Mouse (Mus musculus) limb, embryonic 14.5 days (tissue): Measurements from ENCODE around the gene Slc6a9. TPM values are rescaled to one million over a fixed set of nuclear protein-coding genes. Genes with fewer than 3 reads are reported as not detected.

Experiments
- ATAC-seq: fragments of 200-750 bp; cut with Nextera tagmentation; 2 replicates; pipeline ENCODE4 v1.8.0; 2017; ENCODE audit warnings: low read depth, moderate number of reproducible peaks, moderate TSS enrichment; ENCODE audit not compliant: low FRiP score
- DNase-seq: peaks from one replicate; pipeline ENCODE4 v3.0.0-alpha.2; 2015; ENCODE audit warnings: low spot score
- H3K27ac ChIP-seq: fragments of 300-500 bp; sonication (generic); replicated peaks from 2 replicates; pipeline ENCODE4 v1.5.1; 2014; ENCODE audit warnings: low read depth, mild to moderate bottlenecking, low read length, moderate library complexity, mixed read lengths
- H3K27me3 ChIP-seq: fragments of 300-500 bp; sonication (generic); 2 replicates; pipeline ENCODE4 v1.6.1; 2014; ENCODE audit warnings: low read length, mixed read lengths; ENCODE audit not compliant: control insufficient read depth, insufficient read depth
- H3K36me3 ChIP-seq: fragments of 300-500 bp; sonication (generic); 2 replicates; pipeline ENCODE4 v1.6.1; 2014; ENCODE audit warnings: mild to moderate bottlenecking, low read length, moderate library complexity, mixed read lengths; ENCODE audit not compliant: control insufficient read depth, insufficient read depth
- H3K4me1 ChIP-seq: fragments of 300-500 bp; sonication (generic); 2 replicates; pipeline ENCODE4 v1.6.1; 2014; ENCODE audit warnings: antibody characterized with exemption, low read length, mixed read lengths; ENCODE audit not compliant: control insufficient read depth, insufficient read depth
- H3K4me2 ChIP-seq: fragments of 300-500 bp; sonication (generic); replicated peaks from 2 replicates; pipeline ENCODE4 v1.6.1; 2014; ENCODE audit warnings: low read depth, mild to moderate bottlenecking, low read length, moderate library complexity; ENCODE audit not compliant: severe bottlenecking
- H3K4me3 ChIP-seq: fragments of 300-500 bp; sonication (generic); replicated peaks from 2 replicates; pipeline ENCODE4 v1.5.1; 2014; ENCODE audit warnings: low read length
- H3K9ac ChIP-seq: fragments of 300-500 bp; sonication (generic); 2 replicates; pipeline ENCODE4 v1.6.1; 2014; ENCODE audit warnings: mild to moderate bottlenecking, low read depth, low read length, moderate library complexity; ENCODE audit not compliant: severe bottlenecking
- H3K9me3 ChIP-seq: fragments of 300-500 bp; sonication (generic); 2 replicates; pipeline ENCODE4 v1.6.1; 2016; ENCODE audit warnings: low read length; ENCODE audit not compliant: control insufficient read depth
- POLR2A ChIP-seq: fragments of 200-500 bp; IDR thresholded peaks from 2 replicates; pipeline ENCODE4 v1.8.0; 2012; ENCODE audit warnings: inconsistent platforms, mild to moderate bottlenecking, moderate library complexity, borderline replicate concordance; ENCODE audit not compliant: insufficient read depth, insufficient read length; ENCODE audit errors: extremely low read depth
- whole genome bisulfite sequencing: fragments of 180-500 bp; shearing (Covaris S2); extraction: QIAGEN DNeasy Blood & Tissue Kit; methylation state at CpG from one replicate; pipeline ENCODE4 v1.1.7; 2014; 5-methylcytosine and 5-hydroxymethylcytosine counted together
- polyA plus RNA-seq, 2 experiments: library from polyadenylated mRNA; depleted of rRNA in 1 of 2; stranded (reverse) in 1 of 2; unstranded in 1 of 2; fragments of >200 nt; fragmentation: Nextera tagmentation in 1 of 2; extraction: Ambion mirVana in 1 of 2; gene quantifications; 2 replicates each; pipeline versions ENCODE4 v1.2.1 to v1.2.3; 2012 to 2014

Slc6a9 gene
- polyA plus RNA-seq, 2 experiments = 9.7 to 30.1 TPM

DNA sequence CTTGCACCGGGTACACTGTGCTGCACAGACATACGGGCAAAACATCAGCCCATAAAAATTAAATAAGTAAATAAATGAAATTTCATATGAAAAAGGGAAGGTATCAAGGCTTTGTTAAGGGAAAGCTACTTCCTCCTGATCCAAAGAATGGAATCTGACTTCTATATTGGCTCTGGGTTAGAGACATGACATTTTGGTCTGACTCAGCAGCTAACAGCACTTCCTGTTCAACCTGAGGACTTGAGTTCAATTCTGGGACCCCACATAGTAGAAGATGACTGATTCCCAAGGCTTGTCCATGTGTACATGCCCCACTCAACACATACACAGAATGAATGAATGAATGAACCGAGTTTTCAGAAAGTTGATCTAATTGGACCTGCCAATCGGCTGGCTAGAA lies 83.5 kb downstream of the Slc6a9 start:
- Histone ChIP-seq H3K27me3 (no peaks in the 10 kb centered on the region), H3K4me1 (peaks cover 15% of the 10 kb centered on the region), H3K9ac (no peak overlapping the region), H3K36me3 (no peaks in the 10 kb centered on the region), H3K4me3 (no peak overlapping the region), H3K9me3 (no peaks in the 10 kb centered on the region), H3K27ac (no peak overlapping the region), H3K4me2 (no peak overlapping the region)
- WGBS = 88% methylated on average over 4 of the region's 4 CpGs
- no peak for ATAC-seq
- no peak for DNase-seq
- TF ChIP-seq POLR2A = no peak

DNA sequence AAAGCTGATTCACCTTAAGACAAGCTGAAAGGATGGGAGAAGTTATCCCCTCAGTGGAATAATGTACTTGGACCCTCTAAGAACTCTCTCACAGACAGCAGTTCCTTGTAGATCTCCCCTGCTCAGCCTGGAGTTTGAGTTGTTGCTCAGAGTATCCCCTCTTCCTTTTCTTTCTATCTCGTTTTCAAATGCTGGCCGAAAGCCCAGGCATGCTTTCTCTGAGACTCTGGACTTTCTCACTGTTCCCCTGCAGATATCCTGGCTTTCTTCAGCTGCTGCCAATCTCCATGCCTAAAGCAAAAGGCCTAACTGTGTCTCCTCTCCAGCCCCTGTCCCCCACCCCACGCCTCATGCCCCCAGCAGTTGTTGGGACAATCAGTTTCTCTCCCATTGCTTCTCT lies 84.0 kb downstream of the Slc6a9 start:
- peak; percentile 44 for DNase-seq
- Histone ChIP-seq H3K9me3 (no peaks in the 10 kb centered on the region), H3K4me2 (no peak overlapping the region), H3K4me1 (peaks cover 11% of the 10 kb centered on the region), H3K4me3 (no peak overlapping the region), H3K36me3 (no peaks in the 10 kb centered on the region), H3K9ac (no peak overlapping the region), H3K27ac (no peak overlapping the region), H3K27me3 (no peaks in the 10 kb centered on the region)
- TF ChIP-seq POLR2A = no peak
- no peak for ATAC-seq
- 77% methylated on average over 3 of the region's 3 CpGs for WGBS

DNA sequence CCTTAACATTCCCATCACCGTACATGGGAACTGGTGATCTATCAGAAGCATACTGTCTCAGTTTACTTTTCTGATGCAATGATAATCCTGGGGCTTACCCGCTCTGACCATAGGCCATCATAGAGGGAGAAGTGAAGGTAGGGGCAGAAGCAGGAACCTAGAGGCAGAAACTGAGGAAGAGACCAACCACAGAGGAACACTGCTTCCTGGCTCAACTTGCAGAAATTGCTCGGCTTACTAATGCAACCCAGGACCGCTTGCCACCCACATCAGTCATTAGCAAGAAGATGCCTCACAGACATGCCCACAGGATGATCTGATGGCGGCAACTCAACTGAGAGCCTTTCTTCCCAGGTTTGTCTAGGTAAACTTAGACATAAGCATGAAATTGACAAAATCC lies 84.5 kb downstream of the Slc6a9 start:
- WGBS = 83% methylated on average over 5 of the region's 5 CpGs
- TF ChIP-seq POLR2A = no peak
- Histone ChIP-seq H3K27ac (no peak overlapping the region), H3K4me1 (peaks cover 6% of the 10 kb centered on the region), H3K4me2 (no peak overlapping the region), H3K4me3 (no peak overlapping the region), H3K9me3 (no peaks in the 10 kb centered on the region), H3K9ac (no peak overlapping the region), H3K36me3 (no peaks in the 10 kb centered on the region), H3K27me3 (no peaks in the 10 kb centered on the region)
- ATAC-seq = no peak
- DNase-seq = no peak

DNA sequence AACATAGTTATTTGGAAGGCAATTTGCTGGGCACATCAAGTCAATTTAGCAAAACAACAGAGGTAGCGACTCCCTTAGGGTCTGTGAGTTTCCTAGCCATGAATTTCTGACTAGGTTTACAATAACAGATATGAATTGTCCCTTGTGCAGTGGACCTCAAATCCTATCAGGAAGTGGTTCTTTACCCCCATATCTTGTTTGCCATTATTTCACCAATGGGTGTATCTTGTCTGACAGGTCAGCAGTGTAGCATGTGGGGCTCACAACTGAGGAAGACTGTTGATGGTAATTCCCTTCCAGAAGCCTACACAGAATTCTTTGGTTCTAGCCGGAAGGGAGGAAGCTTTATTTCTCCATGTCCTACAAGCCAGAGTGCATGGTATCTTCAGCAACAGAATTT lies 87.1 kb downstream of the Slc6a9 start:
- 85% methylated on average over 2 of the region's 2 CpGs for WGBS
- H3K27ac ChIP-seq = no peak overlapping the region
- H3K27me3 ChIP-seq = peaks cover 8% of the 10 kb centered on the region; the same call in 1 of the 2 replicates
- H3K36me3 ChIP-seq = no peaks in the 10 kb centered on the region
- H3K4me1 ChIP-seq = peaks cover 2% of the 10 kb centered on the region
- no peaks in the 10 kb centered on the region for H3K9me3 ChIP-seq
- H3K4me2 ChIP-seq = no peak overlapping the region
- ATAC-seq (no peak), DNase-seq (no peak)
- H3K9ac ChIP-seq = no peak overlapping the region
- no peak overlapping the region for H3K4me3 ChIP-seq
- no peak for TF ChIP-seq POLR2A

DNA sequence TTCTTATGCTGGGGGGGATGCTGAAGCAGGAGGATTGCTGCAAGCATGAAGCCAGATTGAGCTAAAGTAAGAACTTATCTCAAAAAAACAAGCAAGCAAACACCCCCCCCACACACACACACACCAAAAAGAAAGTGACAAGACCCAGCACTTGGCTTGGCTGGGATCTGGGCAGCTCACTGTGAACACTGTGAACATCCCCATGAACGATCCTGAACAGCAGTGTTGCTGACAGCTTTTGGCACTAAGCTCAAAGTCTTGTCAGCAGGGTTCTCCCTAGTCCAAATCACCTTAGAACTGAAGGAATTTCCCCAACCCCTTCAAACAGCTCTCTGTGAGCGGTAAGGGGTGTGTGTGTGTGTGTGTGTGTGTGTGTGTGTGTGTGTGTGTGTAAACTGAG lies 89.1 kb downstream of the Slc6a9 start:
- 54% methylated on average over 2 of the region's 2 CpGs for WGBS
- TF ChIP-seq POLR2A = no peak
- ATAC-seq (no peak), DNase-seq (no peak)
- peaks cover 26% of the 10 kb centered on the region for H3K27me3 ChIP-seq
- no peaks in the 10 kb centered on the region for H3K36me3 ChIP-seq
- no peaks in the 10 kb centered on the region for H3K9me3 ChIP-seq
- H3K9ac ChIP-seq = no peak overlapping the region
- no peak overlapping the region for H3K4me2 ChIP-seq
- H3K4me1 ChIP-seq = peaks cover 17% of the 10 kb centered on the region
- no peak overlapping the region for H3K27ac ChIP-seq
- H3K4me3 ChIP-seq = no peak overlapping the region

Other genes starting within 250 kb of the Slc6a9 start
- gene Dmap1, start 152.2 kb upstream of the Slc6a9 start, polyA plus RNA-seq (2012; rRNA removed) = 51.7 and 57.5 TPM in 2 replicates
- 66.8 and 72.4 TPM in 2 replicates for gene Dmap1, start 152.2 kb upstream of the Slc6a9 start, polyA plus RNA-seq (2014; fragmentation: Nextera tagmentation; extraction: Ambion mirVana)
- gene Gm12845, start 110.1 kb upstream of the Slc6a9 start, polyA plus RNA-seq (2012; rRNA removed) = not detected in 2 replicates
- not detected in 2 replicates for gene Gm12845, start 110.1 kb upstream of the Slc6a9 start, polyA plus RNA-seq (2014; fragmentation: Nextera tagmentation; extraction: Ambion mirVana)
- gene Klf17, start 68.9 kb upstream of the Slc6a9 start, polyA plus RNA-seq (2012; rRNA removed) = not detected in 2 replicates
- gene Klf17, start 68.9 kb upstream of the Slc6a9 start, polyA plus RNA-seq (2014; fragmentation: Nextera tagmentation; extraction: Ambion mirVana) = not detected in 2 replicates
- 15.1 and 19.9 TPM in 2 replicates for gene Ccdc24, start 38.1 kb downstream of the Slc6a9 start, polyA plus RNA-seq (2012; rRNA removed)
- 1.6 and 1.8 TPM in 2 replicates for gene Ccdc24, start 38.1 kb downstream of the Slc6a9 start, polyA plus RNA-seq (2014; fragmentation: Nextera tagmentation; extraction: Ambion mirVana)
- 95.4 and 149 TPM in 2 replicates for gene B4galt2, start 49.0 kb downstream of the Slc6a9 start, polyA plus RNA-seq (2012; rRNA removed)
- gene B4galt2, start 49.0 kb downstream of the Slc6a9 start, polyA plus RNA-seq (2014; fragmentation: Nextera tagmentation; extraction: Ambion mirVana) = 43.4 and 48.8 TPM in 2 replicates
- 262 and 310 TPM in 2 replicates for gene Atp6v0b, start 52.8 kb downstream of the Slc6a9 start, polyA plus RNA-seq (2012; rRNA removed)
- 216 and 224 TPM in 2 replicates for gene Atp6v0b, start 52.8 kb downstream of the Slc6a9 start, polyA plus RNA-seq (2014; fragmentation: Nextera tagmentation; extraction: Ambion mirVana)
- 18.4 and 23.2 TPM in 2 replicates for gene Dph2, start 57.5 kb downstream of the Slc6a9 start, polyA plus RNA-seq (2012; rRNA removed)
- gene Dph2, start 57.5 kb downstream of the Slc6a9 start, polyA plus RNA-seq (2014; fragmentation: Nextera tagmentation; extraction: Ambion mirVana) = 17.0 and 18.7 TPM in 2 replicates
- gene Ipo13, start 80.5 kb downstream of the Slc6a9 start, polyA plus RNA-seq (2012; rRNA removed) = 63.4 and 75.9 TPM in 2 replicates
- 38.8 and 40.4 TPM in 2 replicates for gene Ipo13, start 80.5 kb downstream of the Slc6a9 start, polyA plus RNA-seq (2014; fragmentation: Nextera tagmentation; extraction: Ambion mirVana)
- 4.1 and 5.7 TPM in 2 replicates for gene Artn, start 95.3 kb downstream of the Slc6a9 start, polyA plus RNA-seq (2012; rRNA removed)
- gene Artn, start 95.3 kb downstream of the Slc6a9 start, polyA plus RNA-seq (2014; fragmentation: Nextera tagmentation; extraction: Ambion mirVana) = 5.5 and 7.6 TPM in 2 replicates